Mouse (Mus musculus) megakaryocyte, embryonic 14.5 days (primary cell): ENCODE data around the gene Kdm8. TPM values are rescaled to one million over a fixed set of nuclear protein-coding genes. Genes with fewer than 3 reads are reported as not detected.
A peak's percentile ranks its signal among the peaks of the same experiment; 100 is the strongest.

ENCODE experiments used
- H3K27me3 ChIP-seq: replicated peaks from 2 replicates; pipeline ENCODE3; 2012; ENCODE audit warnings: inconsistent platforms
- H3K36me3 ChIP-seq: replicated peaks from 2 replicates; pipeline ENCODE3; 2012; ENCODE audit warnings: low read length, inconsistent platforms, mixed read lengths
- H3K4me1 ChIP-seq: 2 replicates; pipeline ENCODE4 v1.6.1; 2012; ENCODE audit warnings: inconsistent platforms
- H3K4me3 ChIP-seq: replicated peaks from 2 replicates; pipeline ENCODE3; 2012; ENCODE audit warnings: moderate library complexity, mild to moderate bottlenecking, inconsistent platforms
- H3K9me3 ChIP-seq: 2 replicates; pipeline ENCODE4 v1.6.1; 2012; ENCODE audit warnings: inconsistent platforms
- FLI1 ChIP-seq: IDR thresholded peaks from 2 replicates; pipeline ENCODE4 v1.6.1; 2012; ENCODE audit warnings: low read length, inconsistent platforms, mixed read lengths
- GATA1 ChIP-seq: IDR thresholded peaks from 3 replicates; pipeline ENCODE4 v1.6.1; 2012; ENCODE audit warnings: mixed read lengths, low read length, inconsistent platforms, borderline replicate concordance
- polyA plus RNA-seq: library from polyadenylated mRNA; stranded (reverse); fragments of >175 nt; gene quantifications from 2 replicates; pipeline ENCODE4 v1.2.3, GENCODE M21; 2012; ENCODE audit warnings: low replicate concordance; ENCODE audit not compliant: insufficient read depth

Kdm8 gene
- polyA plus RNA-seq, 1 experiment, result 0.54 TPM

- peaks cover 30% of the 10 kb centered on the region for H3K4me1 ChIP-seq
- no peak overlapping the region for H3K4me3 ChIP-seq
- no peaks in the 10 kb centered on the region for H3K27me3 ChIP-seq
- no peaks in the 10 kb centered on the region for H3K9me3 ChIP-seq
- peaks cover 85% of the 10 kb centered on the region for H3K36me3 ChIP-seq
- TF ChIP-seq GATA1 (no peak), FLI1 (no peak)
Measured at GRCm38 (mm10) chr7:125482339-125482738, 37.9 kb downstream of the Kdm8 start.

- peaks cover 29% of the 10 kb centered on the region for H3K4me1 ChIP-seq
- peaks cover 80% of the 10 kb centered on the region for H3K36me3 ChIP-seq
Measured at GRCm38 (mm10) chr7:125482886-125483285, 38.4 kb downstream of the Kdm8 start.

GRCm38 (mm10) chr7:125484791-125485190 lies 40.3 kb downstream of the Kdm8 start:
- Histone ChIP-seq H3K9me3 (no peaks in the 10 kb centered on the region), H3K4me3 (no peak overlapping the region), H3K4me1 (peaks cover 36% of the 10 kb centered on the region), H3K36me3 (peaks cover 69% of the 10 kb centered on the region), H3K27me3 (no peaks in the 10 kb centered on the region)
- no peak for TF ChIP-seq GATA1
- no peak for TF ChIP-seq FLI1

More at GRCm38 (mm10) chr7:125482886-125483285, 38.4 kb downstream of the Kdm8 start:
- Histone ChIP-seq H3K27me3 (no peaks in the 10 kb centered on the region), H3K4me3 (no peak overlapping the region), H3K9me3 (no peaks in the 10 kb centered on the region)
- TF ChIP-seq GATA1 (no peak), FLI1 (no peak)

- Histone ChIP-seq H3K4me1 (peaks cover 48% of the 10 kb centered on the region), H3K27me3 (no peaks in the 10 kb centered on the region), H3K9me3 (no peaks in the 10 kb centered on the region), H3K4me3 (peak overlapping the region; percentile 25), H3K36me3 (peaks cover 57% of the 10 kb centered on the region)
- no peak for TF ChIP-seq FLI1
- TF ChIP-seq GATA1, result no peak
Measured at GRCm38 (mm10) chr7:125486121-125486630, 41.7 kb downstream of the Kdm8 start.

GRCm38 (mm10) chr7:125487126-125487525 lies 42.6 kb downstream of the Kdm8 start:
- peaks cover 55% of the 10 kb centered on the region for H3K4me1 ChIP-seq
- TF ChIP-seq FLI1 (no peak), GATA1 (no peak)
- H3K36me3 ChIP-seq, result peaks cover 49% of the 10 kb centered on the region
- no peak overlapping the region for H3K4me3 ChIP-seq
- H3K9me3 ChIP-seq, result no peaks in the 10 kb centered on the region
- H3K27me3 ChIP-seq, result no peaks in the 10 kb centered on the region

DNA sequence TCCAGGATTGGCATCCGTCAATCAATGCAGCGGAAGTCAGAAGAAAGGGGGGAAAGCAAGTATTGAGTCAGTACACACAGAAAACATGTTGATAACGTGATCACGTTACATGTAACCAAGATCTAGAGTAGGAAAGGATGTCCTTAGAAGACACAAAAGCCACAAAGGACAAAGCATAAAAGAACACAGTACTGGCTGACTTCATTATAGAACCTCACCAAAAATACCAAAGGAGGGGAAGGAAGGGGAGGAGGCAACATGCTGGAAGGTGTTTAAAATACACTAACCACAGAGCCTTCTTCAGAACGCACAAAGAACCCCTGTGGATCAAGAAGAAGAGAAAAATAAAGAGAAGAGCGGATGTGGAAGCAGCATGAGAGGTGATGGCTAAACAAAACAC lies 44.2 kb downstream of the Kdm8 start:
- peaks cover 51% of the 10 kb centered on the region for H3K4me1 ChIP-seq
- no peaks in the 10 kb centered on the region for H3K27me3 ChIP-seq
- no peaks in the 10 kb centered on the region for H3K9me3 ChIP-seq
- TF ChIP-seq GATA1 (no peak), FLI1 (no peak)
- H3K4me3 ChIP-seq, result no peak overlapping the region
- peaks cover 33% of the 10 kb centered on the region for H3K36me3 ChIP-seq

- Histone ChIP-seq H3K9me3 (no peaks in the 10 kb centered on the region), H3K36me3 (peaks cover 25% of the 10 kb centered on the region), H3K4me3 (peak overlapping the region; percentile 43), H3K4me1 (peaks cover 51% of the 10 kb centered on the region), H3K27me3 (no peaks in the 10 kb centered on the region)
- TF ChIP-seq GATA1 (no peak), FLI1 (no peak)
Measured at GRCm38 (mm10) chr7:125489636-125490035, 45.2 kb downstream of the Kdm8 start.

GRCm38 (mm10) chr7:125490947-125491735 lies 46.7 kb downstream of the Kdm8 start, which contains the start of gene Nsmce1:
Gene Nsmce1, minus strand, starts transcription at chr7:125491596.
- Histone ChIP-seq H3K4me1 (peaks cover 57% of the 10 kb centered on the region), H3K36me3 (peaks cover 10% of the 10 kb centered on the region), H3K27me3 (no peaks in the 10 kb centered on the region), H3K4me3 (peak within 1 kb of the TSS; percentile 93), H3K9me3 (no peaks in the 10 kb centered on the region)
- TF ChIP-seq FLI1 (peak; percentile 73; the same call in 1 of the 2 replicates), GATA1 (0 out of 3 replicates have a peak, but pooled peaks have one; percentile 38)

GRCm38 (mm10) chr7:125491760-125492159 lies 47.3 kb downstream of the Kdm8 start:
- Histone ChIP-seq H3K27me3 (no peaks in the 10 kb centered on the region), H3K36me3 (peaks cover 4% of the 10 kb centered on the region), H3K4me3 (peak overlapping the region; percentile 93), H3K4me1 (peaks cover 62% of the 10 kb centered on the region), H3K9me3 (no peaks in the 10 kb centered on the region)
- no peak for TF ChIP-seq GATA1
- no peak for TF ChIP-seq FLI1

DNA sequence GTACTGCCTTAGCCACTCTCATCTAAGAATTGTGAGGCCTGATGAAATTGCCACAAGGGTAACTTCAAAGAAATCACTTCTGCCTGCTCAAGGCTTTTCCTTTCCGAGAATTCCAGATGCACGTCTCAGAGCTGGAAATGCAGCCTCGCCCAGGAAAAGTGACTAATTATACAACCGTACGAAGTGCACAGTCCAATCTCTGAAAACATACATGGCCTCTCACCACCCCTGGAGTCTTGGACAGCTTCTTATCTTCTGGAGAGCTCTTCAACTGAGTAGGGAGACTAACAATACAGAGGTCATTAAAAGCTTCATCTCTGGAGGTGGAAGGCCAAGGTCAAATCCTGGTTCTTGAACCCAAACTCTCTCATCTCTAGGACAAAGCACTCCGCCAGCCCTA lies 48.1 kb downstream of the Kdm8 start:
- Histone ChIP-seq H3K9me3 (no peaks in the 10 kb centered on the region), H3K36me3 (no peaks in the 10 kb centered on the region), H3K4me3 (no peak overlapping the region), H3K4me1 (peaks cover 58% of the 10 kb centered on the region), H3K27me3 (no peaks in the 10 kb centered on the region)
- TF ChIP-seq GATA1 (no peak), FLI1 (no peak)
